Mouse (Mus musculus) cerebellum, adult 11-12 months (tissue): ENCODE measurements at regions not wholly inside any gene's neighbourhood (a gene's known extent, or its start where the extent isn't known, plus 50 kb on each side); places are given as distances from the start of the nearest gene placed in this dataset.

Experiments
- DNase-seq: peaks from one replicate; pipeline ENCODE4 v3.0.0; 2022

DNA sequence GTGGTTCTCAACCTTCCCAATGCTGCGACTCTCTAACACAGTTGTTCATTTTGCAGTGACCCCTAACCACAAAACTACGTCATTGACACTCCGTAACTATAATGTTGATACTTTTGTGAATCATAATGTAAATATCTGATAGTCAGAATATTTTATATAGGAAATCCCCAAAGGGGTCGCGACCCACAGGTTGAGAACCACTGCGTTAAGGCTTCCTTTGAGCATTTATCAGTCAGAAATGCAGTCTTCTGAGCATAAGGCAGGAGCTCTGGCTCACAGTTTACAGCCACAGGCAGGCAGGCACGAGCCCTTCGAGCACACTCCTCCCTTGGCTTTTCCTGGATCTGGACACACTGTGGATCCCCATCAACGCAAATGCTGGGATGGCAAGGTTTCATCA is 57.0 kb downstream of the Nxnl2 start:
- DNase-seq: no peak

DNA sequence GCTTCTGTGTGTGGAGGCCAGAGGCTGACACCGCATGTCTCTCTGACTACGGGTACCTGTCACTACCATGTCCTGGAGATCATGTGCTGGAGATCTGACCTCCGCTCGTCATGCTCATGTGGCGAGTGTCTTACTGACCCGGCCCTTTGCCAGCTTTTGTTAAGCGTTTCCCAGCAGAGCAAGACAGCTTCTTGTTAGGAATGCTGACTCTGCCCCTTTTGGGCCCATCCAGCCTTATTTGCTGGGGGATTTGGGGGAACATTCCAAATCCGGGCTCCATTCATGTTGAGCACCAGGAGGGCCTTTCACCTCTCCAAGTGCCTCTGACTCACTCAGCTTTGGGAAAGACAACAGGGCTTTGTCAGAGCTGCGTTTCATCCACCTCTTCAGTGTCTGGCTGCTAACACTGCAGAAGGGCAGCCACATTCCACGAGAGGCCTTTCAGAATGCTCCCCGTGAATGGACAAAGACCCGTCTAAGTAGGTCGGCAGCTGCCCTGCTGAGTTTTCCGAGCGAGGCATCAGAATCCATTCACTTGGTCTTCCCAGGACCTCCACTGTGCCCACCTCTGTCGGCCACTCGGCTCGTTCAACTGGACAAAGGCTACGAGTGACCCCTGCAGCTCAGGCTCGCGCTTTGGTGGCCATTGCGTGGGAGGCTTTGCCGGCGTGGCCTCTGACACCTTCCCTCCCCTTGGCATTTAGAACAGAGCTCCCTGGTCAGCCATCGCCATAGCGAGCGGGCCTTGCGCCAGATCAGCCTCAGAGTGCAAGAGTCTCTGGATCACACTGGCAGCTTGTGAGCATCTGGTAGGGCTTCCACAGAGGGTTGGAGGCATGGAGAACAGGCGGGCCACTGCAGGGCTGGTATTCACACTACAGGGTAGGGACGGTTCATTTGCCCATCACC is 58.3 kb downstream of the Nxnl2 start:
- DNase-seq: peak; percentile 10

DNA sequence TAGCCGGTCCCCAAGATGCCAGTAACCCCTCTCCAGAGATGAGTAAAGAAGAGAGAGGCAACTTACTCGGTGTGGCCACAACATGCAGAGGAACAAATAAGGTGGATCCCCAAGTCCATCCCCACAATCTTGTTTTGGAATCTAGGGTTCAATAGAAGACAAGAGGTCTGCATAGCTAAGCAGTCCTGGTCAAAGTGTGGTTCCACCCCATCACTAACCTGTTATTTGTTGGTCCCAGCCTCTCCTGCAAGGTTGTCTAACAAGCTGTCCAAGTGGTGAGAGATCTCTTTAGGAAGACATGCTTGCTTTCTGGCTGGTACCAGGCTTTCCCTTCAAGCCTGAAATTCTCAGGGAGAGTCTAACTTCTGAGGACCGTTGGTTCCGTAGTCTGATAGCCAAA is 59.0 kb downstream of the Nxnl2 start:
- DNase-seq: no peak

DNA sequence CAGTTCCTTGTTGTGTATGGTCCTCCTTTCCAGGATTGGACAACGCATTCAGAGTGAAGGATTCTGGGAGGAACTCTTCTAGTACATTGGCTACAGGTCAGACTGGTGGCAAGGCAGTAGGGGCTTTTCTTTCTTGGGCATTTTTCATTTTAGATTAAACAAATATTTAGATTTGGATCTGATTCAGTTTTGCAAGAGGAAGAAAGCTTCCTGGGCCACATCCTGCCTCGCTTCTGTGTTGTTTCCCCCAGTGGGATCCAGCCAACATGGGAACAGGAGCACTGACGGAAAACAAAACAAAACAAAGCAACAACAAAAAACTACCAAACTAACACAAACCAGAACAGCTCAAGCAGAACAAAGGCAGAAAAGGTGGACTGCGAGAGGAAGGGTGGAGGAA is 60.8 kb downstream of the Nxnl2 start:
- no peak for DNase-seq

DNA sequence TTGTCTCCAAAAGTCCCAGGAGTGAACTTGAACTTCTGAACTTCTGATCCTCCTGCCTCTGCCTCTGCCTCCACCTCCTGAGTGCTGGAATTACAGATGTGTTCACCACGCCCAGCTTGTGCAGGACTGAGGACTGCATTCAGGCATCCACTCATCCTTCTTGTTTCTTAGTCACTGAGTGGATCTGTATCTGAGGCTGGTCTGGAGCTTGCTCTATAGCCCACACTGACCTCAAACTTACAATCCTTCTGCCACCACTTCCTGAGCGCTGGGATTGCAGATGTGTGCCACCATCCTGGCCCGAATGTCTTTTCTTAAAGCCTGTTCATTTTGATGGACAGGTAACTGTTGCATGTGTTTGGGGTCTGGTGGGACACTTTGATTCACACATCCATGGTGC is 76.6 kb downstream of the Nxnl2 start:
- DNase-seq: no peak

DNA sequence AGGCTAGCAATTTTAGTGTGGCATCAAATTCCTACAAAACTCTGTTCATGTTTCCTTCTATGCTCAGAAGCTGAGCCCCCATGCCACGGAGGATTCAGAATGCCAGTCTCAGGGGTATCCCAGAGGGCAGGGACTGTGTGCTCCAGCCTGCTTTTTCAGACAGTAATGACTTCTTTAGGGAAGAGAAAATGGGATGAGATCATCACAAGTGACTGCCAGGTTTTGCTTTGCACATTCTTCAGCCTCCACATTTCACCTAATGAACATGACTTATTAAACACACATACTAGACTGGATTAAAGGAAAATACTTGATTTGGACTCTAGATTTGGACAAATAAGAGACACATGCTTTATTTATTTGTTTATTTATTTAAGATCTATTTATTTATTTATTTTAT is 82.5 kb downstream of the Nxnl2 start:
- no peak for DNase-seq

DNA sequence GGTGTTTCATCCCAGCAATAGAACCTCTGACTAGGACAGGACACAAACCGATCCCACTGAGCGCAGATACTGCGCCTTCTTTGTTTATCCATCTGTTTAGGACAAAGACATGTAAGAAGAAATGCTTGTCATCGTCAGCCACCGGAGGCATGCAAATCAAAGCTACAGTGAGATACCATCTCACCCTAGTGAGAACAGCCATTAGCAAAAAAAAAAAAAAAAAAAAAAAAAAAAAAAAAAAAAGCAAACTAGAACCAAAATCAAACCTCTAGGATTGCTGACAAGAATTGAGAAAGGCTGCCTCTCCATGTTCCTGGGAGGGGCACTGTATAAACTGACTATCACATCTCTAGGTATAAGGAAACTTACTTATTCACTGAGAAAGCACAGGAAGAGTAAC is 84.9 kb downstream of the Nxnl2 start:
- no peak for DNase-seq

DNA sequence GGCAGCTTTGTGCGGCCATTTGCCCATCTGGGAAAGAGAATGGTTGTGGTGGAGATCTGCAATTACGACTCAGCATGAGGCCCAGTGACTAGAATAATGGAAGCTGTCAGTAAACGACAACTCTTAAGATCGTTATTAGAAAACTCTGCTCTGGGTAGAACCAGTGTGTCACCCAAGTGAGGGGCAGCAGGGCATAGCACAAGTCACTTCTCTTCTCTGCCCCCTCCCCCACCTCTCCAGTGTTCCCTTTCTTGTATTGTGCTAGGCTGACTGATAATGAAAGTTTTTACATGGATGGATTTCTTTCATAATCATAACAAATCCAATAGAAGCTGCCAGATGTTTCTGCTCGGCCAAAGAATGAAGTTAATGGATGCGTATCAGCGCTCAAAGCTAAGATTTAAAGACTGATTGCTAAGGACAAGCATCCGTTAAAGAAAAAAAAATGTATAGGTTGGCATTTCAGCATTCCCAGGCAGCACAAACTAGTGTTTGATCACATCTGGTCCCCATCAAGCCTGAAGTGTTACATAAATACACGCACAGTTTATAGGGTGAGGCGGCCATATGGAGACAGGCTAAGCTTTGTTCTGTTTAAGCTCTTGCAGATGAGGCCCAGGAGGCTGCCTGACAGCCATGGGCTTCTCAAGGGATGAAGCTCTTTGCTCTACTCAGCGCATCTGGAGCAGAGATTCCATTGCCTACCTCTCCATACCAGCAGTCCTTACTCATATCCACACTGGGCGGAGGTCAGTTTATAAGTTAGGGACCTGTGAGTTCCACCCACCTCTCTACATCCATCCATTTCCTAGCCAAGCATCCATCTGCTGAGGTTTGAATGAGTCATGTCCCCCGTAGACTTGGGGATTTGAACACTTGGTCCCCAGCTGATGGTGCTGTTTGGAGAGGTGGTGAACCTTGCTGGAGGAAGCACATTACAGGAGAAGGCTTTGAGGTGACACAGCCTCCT is 88.2 kb downstream of the Nxnl2 start:
- DNase-seq: no peak

DNA sequence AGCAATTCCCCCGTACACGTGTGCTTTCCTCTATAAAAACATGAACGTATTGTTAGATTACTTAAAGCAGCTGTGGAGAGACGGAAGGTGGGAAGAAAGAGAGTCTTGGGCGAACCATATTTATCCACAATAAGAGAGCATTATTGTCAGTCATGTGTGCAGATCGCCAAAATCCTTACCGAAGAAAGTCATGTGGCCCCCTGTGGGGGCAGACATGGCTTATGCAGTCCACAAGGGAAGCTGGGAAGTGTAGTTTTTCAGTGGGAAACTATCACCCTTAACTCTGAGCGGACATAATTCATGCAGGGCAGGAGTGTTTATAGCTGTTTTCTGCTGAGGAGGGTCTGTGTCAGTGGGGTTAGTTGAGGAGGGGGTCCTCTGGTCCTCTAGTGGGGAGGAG is 90.8 kb downstream of the Nxnl2 start:
- no peak for DNase-seq

DNA sequence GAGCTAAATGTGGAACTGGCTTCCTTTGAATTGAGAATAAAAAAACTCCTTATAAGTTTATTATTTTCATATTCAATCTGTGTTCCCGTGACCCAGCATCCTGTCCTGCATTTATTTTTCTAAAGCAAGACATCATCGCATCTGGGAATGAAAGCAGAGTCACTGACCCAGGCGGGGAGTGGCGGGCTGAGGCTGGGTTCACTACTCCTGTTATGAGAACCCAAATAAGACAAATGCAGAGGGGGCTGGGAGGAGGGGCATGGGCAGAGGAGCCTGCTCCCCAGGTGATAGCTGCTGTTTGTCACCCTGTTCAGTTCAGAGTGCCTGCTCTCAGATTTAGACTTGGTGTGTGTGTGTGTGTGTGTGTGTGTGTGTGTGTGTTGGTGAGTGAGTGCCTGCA is 102.0 kb downstream of the Nxnl2 start:
- DNase-seq: no peak

DNA sequence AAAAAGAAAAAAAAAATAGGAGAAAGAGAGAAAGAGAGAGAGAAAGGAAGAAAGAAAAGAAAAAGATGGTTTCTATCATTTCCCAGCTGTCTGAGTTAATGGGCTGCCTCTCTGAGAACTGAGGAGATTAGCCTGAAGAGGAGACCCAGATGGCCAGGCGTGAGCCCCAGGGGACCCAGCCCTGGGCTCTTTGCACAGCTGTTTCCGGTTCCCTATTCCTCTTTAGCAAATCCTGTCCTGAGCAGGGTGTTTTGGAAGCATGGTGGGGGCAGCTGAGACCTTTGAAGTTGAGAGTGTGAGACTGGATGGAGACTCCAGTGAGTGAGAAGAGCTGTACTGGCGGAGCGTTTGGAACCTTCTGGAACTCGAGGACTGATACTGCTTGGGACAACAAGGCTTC is 103.8 kb downstream of the Nxnl2 start:
- no peak for DNase-seq

DNA sequence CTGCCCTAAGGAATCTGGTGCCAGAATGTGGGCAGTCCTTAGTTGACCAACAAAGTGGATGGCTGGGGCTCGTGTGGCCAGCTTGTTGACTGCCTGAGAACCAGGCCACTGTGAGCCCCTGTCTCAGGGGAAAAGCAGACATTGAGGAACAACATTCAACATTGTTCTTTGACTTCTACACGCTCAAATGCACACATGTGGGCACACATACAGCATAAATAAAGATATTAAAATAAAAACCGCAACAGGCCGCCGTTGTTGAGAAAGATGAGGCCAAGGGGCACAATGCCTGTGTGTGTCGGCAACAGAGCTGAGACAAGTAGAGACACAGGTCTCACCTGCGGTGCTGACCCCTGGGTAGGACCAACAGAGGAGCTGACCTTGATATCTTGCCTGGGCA is 105.8 kb downstream of the Nxnl2 start:
- no peak for DNase-seq

DNA sequence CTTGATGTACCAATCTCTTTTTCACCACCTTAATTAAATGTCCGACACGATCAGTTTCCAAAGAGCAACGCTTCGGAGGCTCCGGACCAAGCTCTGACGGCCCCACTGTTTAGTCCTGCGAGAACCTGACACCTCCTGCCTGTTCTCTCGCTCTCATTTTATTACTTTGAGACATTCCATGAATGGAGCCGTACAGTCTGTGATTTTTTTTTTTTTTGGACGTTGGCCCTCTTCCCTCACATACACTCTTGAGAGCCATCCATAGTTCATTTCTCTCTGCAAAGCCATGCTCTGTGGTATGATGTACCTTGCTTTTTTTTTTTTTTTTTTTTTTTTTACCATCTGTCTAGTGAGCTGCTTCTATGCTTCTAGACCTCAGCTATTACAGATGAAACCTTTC is 106.7 kb downstream of the Nxnl2 start:
- no peak for DNase-seq

DNA sequence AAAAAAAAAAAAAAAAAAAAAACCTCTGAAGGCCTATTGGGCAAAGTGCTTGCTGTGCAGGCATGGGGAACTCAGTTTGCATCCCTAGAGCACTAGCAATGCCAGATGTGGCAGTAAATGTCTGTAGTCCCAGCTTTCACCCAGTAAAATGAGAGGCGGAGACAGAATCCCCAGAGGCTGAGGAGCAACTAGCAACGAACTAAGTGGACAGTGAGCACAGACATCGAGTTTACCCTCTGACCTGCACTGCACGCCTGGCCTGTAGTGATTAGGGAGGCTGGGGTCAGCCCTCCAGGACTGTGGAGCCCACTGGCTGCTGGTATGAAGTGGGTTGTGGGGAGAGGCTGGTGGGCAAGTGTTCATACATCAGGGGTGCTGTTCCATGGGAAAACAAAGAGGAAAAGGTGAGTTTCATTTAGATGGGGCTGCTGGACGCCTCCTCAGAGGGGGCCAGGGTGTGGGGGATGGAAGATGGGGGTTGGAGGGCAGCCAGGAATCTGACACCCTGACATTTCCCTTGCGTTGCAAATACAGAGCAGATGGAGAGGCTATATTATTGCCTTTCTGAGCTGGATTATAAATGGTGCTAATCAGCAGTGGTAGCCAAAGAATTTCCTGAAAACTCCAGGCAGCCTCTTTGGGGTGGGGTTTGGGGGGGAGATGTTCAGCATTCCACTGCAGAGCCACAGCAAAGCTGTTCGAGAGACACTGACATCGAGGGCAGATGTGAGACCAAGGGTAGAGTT is 109.0 kb downstream of the Nxnl2 start:
- no peak for DNase-seq

DNA sequence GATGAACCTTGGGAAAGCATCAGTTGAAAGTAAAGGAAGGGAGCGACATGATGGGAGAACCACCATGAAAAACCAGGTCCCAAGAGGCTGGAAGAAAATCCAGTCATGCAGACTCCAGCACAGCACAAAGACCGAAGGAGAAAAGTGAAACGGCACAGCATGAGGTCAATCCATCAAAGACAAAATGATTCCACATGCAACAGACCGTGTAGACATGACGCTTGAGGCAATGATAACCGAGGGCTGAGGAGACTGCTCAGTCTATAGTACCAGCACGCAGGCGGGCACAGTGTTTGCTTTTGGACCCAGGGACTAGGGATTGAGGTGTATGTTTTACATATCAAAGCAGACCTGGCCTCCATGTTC is 109.5 kb downstream of the Nxnl2 start:
- DNase-seq: no peak

DNA sequence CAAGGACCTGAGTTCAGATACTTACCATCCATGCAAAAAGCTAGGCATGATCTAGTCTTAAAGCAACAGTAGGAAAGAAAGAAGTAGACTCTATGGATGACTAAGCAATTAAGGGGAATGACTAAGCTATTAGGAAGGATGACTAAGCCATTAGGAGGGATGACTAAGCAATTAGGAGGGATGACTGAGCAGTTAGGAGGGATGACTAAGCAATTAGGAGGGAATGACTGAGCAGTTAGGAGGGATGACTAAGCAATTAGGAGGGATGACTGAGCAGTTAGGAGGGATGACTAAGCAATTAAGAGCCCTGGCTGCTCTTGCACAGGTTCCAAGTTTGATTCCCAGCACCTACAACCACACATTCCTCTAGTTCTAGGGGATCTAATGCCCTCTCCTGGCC is 113.9 kb downstream of the Nxnl2 start:
- DNase-seq: no peak

DNA sequence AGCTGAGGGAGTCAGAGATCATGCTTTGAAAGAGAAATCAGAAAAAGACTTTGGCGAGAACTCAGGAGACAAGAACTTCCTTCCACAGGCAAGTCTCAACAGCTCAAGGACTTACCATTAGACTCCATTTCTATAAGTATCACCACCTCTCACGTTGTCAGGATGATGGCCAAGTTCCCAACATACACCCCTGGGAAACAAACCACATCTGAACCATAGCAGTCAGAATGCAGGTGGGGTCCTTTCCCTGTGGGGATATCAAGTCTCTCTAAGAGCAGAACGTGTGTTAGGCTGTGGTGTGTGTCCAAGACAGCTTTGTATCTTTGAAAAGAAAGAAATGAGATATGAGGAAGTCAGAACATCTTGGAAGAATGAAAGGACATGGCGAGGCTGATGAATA is 118.6 kb downstream of the Nxnl2 start:
- DNase-seq: no peak

DNA sequence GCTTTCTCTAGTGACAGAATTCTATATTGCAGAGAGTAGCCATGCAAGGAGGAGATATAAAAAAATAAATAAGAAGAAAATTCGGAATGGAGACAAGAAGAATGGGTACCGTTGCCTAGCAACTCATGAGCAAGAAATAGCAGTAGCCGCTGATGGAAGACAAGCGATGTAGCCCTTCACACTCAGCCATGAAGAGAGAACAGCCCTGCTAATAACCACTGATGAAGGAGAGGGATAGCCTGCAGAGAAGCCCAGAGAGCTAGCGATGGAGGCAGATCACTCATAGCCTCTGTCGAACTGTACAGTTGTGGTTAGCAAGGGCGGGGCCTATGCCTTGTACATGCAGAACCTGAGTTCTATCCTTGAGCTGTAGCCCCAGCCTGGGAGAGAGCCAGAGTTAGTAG is 118.4 kb upstream of the S1pr3 start:
- no peak for DNase-seq

DNA sequence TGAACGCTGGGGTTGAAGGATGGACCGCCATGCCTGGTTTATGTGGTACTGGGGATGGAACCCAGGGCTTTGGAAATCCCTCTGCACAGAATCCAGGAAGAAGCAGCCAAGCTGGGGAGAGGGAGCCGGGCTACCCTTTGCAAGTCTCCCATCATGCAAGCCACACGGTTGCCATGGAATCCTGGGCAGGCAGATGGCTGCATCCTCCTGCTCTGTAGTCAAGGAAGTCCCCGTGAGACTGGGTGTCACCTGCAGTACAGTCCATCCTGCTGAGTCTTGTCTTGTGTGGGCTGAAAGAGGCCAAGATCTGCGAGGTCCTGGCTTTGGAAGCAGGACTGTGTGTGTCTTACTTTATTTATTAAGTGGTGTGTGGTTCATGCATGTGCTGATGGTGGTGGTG is 117.5 kb upstream of the S1pr3 start:
- DNase-seq: no peak

DNA sequence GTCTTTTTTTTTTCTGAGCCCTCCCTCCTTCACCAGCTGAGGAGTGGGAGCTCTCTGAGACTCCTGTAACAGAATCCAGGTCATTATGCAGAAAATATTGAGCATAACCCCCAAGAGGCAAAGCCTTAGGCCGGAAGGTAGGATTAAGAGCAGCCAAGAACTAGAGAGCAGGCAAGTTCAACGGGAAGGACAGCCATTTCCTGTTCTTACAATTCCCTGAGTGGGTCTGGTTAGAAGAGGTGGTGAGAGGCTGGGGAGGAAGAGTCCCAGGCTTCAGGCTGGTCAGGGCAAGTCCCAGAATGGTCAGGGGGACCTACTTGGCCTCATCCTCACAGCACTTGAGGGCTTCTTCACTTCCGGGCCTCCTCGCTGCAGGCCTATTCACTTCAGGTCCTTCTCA is 115.4 kb upstream of the S1pr3 start:
- DNase-seq: no peak

DNA sequence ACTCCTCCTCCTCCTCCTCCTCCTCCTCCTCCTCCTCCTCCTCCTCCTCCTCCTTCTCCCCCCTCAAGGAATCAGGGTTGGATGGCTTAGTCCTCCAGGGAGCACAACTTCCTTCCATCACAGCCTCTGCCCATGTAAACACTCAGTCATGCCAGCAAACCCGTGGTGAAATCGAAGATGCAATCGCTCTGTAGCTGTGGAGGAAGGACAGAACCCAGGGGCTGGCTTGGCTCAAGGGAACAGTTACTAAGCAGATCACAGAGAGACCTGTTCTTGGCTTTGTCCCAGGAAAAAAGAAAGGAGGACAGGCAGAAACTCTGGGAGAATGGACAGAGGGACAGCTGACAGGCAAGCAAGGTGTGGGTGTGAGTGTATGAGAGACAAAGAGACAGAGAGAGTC is 112.6 kb upstream of the S1pr3 start:
- no peak for DNase-seq

DNA sequence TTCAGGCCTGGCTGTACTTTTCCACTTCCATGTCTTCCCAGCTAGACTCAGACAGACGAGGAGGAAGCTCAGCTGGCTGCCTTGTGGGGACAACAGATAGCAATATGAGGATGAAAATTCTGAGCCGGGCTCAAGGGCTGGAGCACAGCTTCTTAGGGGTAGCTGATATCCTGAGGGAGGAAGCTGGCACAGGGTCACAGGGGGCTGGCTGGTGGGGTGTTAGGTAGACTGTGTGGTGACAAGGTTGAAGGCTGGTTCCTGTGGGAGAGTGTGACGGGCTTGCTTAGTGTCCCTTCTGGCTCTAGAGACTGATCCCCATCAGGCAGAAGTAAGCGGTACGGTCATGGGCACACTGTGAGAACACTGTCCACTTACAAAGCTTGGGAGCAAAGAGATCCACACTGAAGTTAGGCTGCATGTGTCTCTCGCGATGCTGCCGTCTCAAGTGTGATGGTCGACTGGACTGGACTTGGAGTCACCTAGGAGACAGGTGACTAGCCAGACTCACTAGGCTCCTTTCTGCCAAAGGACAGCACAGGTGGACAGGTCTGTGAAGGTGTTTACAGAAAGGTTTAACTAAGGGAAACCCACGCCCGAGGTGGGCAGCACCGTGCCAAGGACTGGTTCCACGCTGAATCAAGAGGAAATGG is 111.1 kb upstream of the S1pr3 start:
- no peak for DNase-seq
